Mouse (Mus musculus) E14TG2a.4 (cell line): ENCODE data around the gene Bcl7b.

ENCODE experiments used
- CTCF ChIP-seq: conservative IDR thresholded peaks from 2 replicates; pipeline ENCODE4 v1.5.1; 2014; ENCODE audit warnings: low read length
- NANOG ChIP-seq: IDR thresholded peaks from 2 replicates; pipeline ENCODE4 v1.6.1; 2014; ENCODE audit warnings: borderline replicate concordance, low read length, mixed read lengths
- POU5F1 ChIP-seq: IDR thresholded peaks from 2 replicates; pipeline ENCODE4 v1.6.1; 2014; ENCODE audit warnings: low read length, borderline replicate concordance

DNA sequence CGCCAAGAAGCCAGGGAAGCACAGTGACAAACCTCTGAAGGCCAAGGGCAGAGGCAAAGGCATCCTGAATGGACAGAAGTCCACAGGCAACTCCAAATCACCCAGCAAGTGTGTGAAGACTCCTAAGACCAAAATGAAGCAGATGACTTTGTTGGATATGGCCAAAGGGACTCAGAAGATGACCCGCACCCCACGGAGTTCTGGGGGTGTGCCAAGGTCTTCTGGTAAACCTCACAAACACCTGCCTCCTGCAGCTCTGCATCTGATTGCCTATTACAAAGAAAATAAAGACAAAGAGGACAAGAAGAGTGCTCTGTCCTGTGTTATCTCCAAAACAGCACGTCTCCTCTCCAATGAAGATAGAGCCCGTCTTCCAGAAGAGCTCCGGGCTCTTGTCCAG, 48.8 kb downstream of the Bcl7b start:
- TF ChIP-seq CTCF (no peak), POU5F1 (no peak), NANOG (no peak)
